Mouse (Mus musculus) CD4-positive, CD25-positive, alpha-beta regulatory T cell, adult 9 weeks (primary cell): ENCODE results near the gene Fbxw7. TPM values are rescaled to one million over a fixed set of nuclear protein-coding genes. Genes with fewer than 3 reads are reported as not detected.

Experiments
- polyA plus RNA-seq: library from polyadenylated mRNA; unstranded; fragments of 100-300 nt; shearing (Covaris generic); gene quantifications from one replicate; pipeline ENCODE4 v1.2.1, GENCODE M21; 2017

The Fbxw7 gene
- polyA plus RNA-seq = 14.1 TPM

DNA sequence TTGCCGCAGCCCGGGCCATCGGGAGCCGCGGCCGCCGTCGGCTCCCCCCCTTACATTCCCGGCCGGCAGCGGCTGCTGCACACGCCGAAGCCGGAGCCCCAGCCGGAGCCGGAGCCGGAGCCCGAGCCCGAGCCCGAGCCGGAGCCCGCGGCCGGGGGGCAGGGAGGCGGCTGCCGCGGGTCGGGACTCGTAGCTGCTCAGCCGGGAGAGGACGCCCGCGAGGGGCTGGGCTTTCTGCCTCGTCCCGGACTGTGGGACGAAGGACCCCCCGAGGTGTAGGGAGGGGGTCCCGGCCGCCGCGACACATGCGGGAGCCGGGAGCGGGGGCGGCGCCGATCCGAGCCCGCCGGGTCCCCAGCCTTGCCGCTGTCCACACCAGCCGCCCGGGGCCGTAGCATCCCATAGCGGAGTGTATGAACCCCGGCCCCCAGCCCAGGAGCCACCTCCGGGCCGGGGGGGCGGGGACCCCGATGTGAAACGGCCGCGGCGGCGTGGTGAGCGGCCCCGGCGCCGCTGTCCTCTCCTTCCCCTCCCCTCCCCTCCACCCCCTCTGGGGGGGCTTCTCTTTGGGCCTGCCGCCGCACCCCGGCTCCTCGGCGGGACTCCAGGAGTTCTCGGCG is at the start of gene Fbxw7:
TSS of gene Fbxw7 (plus strand) at position 507 of the 620 bp plus-strand sequence.

Other genes starting within 250 kb of the Fbxw7 start
- 66.8 TPM for gene Arfip1, start 232.6 kb upstream of the Fbxw7 start, polyA plus RNA-seq
- not detected for gene Tigd4, start 221.7 kb upstream of the Fbxw7 start, polyA plus RNA-seq
- 131 TPM for gene Tmem154, start 149.1 kb upstream of the Fbxw7 start, polyA plus RNA-seq